8 mouse cellular contexts compared by ENCODE assay signal in the genomic region with DNA sequence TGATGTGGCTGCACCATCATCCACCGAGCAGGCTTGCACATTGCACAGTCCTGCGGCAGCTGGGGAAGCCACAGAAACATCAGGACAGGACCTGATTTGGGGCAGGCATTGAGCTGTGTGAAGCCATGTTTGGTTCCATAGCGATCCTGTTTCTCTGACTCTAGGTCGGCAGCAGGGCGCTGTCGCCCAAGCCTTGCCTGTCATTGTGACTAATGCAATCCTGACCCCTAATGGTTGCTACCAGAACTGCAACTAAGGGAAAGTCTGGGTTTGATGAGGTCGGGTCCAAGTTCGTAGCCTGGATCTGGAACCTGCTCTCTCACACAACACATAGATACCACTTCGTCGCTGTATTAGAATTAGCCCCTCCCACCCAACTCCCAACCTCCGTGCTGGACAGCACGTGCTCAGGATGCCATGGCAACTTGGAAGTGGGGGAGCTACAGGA. TPM values are rescaled to one million over a fixed set of nuclear protein-coding genes. Genes with fewer than 3 reads are reported as not detected.
DNase-seq lines count a peak whose midpoint lies in the region; ATAC-seq lines count a peak whose summit lies in the region.

No protein-coding gene starts in this region.

- no peaks in the 10 kb centered on the region for H3K9me3 ChIP-seq in intestine, embryonic 16.5 days (ENCODE audit: control insufficient read depth, low read length)
- H3K9me3 ChIP-seq in midbrain, embryonic 11.5 days (ENCODE audit: control insufficient read depth, low read length): no peaks in the 10 kb centered on the region

- no peak overlapping the region for H3K4me2 ChIP-seq in intestine, embryonic 16.5 days (ENCODE audit: low read depth, low read length)
- no peak overlapping the region for H3K4me2 ChIP-seq in midbrain, embryonic 11.5 days

- peak; percentile 73 for DNase-seq in urinary bladder, postnatal 25 days (ENCODE audit: low spot score)
- no peak for DNase-seq in urinary bladder, postnatal 10 days (ENCODE audit: low spot score)
- peak; percentile 74 for DNase-seq in embryo, embryonic 11.5 days (ENCODE audit: low read depth, low spot score)
- DNase-seq in left cerebral cortex, postnatal 25 days (ENCODE audit: low spot score in 2 of 2): peak; percentile 71 to 72
- peak; percentile 99 for DNase-seq in midbrain, embryonic 11.5 days (ENCODE audit: low spot score, missing footprints)
- DNase-seq in skeletal muscle tissue, adult 2 months (ENCODE audit: low read depth, low spot score): peak; percentile 69

- intact Hi-C loops in left cerebral cortex, postnatal 25 days (cut with DNase I): loop anchor here (1.0 to 2.0 kb wide), 3 partner anchors 21 to 60 kb away; a partner anchor contains a TSS

- H3K4me3 ChIP-seq in intestine, embryonic 16.5 days (ENCODE audit: low read length): no peak overlapping the region
- H3K4me3 ChIP-seq in midbrain, embryonic 11.5 days (ENCODE audit: low read depth, low read length): no peak overlapping the region

- 4% methylated on average over 12 of the region's 12 CpGs for WGBS in intestine, embryonic 16.5 days
- WGBS in midbrain, embryonic 11.5 days: 5% methylated on average over 12 of the region's 12 CpGs

- H3K36me3 ChIP-seq in intestine, embryonic 16.5 days (ENCODE audit: control insufficient read depth, insufficient read depth, low read length): no peaks in the 10 kb centered on the region
- H3K36me3 ChIP-seq in midbrain, embryonic 11.5 days (ENCODE audit: control insufficient read depth, insufficient read depth, low read length): no peaks in the 10 kb centered on the region

- no peaks in the 10 kb centered on the region for H3K4me1 ChIP-seq in intestine, embryonic 16.5 days (ENCODE audit: control insufficient read depth, insufficient read depth, low read length)
- H3K4me1 ChIP-seq in midbrain, embryonic 11.5 days (ENCODE audit: control insufficient read depth, insufficient read depth, low read length): no peaks in the 10 kb centered on the region

- ATAC-seq in granulocyte monocyte progenitor cell, adult 5-6 weeks (replicated peaks; ENCODE audit: poor library complexity, severe bottlenecking): peak; percentile 81
- ATAC-seq in intestine, embryonic 16.5 days: peak; percentile 63
- peak; percentile 57; the same call in 1 of the 2 replicates for ATAC-seq in midbrain, embryonic 11.5 days (ENCODE audit: low FRiP score)

- no peak overlapping the region for H3K9ac ChIP-seq in intestine, embryonic 16.5 days (ENCODE audit: low read depth, low read length)
- H3K9ac ChIP-seq in midbrain, embryonic 11.5 days (ENCODE audit: low read length): no peak overlapping the region

- H3K27me3 ChIP-seq in intestine, embryonic 16.5 days (replicated peaks; ENCODE audit: control insufficient read depth, insufficient read depth, low read length): peaks cover 9% of the 10 kb centered on the region
- no peaks in the 10 kb centered on the region; the same call in none of the 2 replicates for H3K27me3 ChIP-seq in midbrain, embryonic 11.5 days (ENCODE audit: control insufficient read depth, insufficient read depth, low read length)

- H3K27ac ChIP-seq in intestine, embryonic 16.5 days (ENCODE audit: low read length): no peak overlapping the region
- H3K27ac ChIP-seq in midbrain, embryonic 11.5 days (ENCODE audit: low read depth, low read length): no peak overlapping the region

RNA-seq across cellular contexts. Expression of a gene that starts 7.4 kb away (rescaled TPM):
- 1.8 and 9.6 TPM in 2 replicates for total RNA-seq in granulocyte monocyte progenitor cell, adult 5-6 weeks (2014; fragmentation: Nextera tagmentation)
- total RNA-seq in granulocyte monocyte progenitor cell, adult 5-6 weeks (2017): 0.57 and 1.0 TPM in 2 replicates
- 22.2 and 22.5 TPM in 2 replicates for polyA plus RNA-seq in intestine, embryonic 16.5 days (2015; fragmentation: Nextera tagmentation; extraction: Ambion mirVana)
- total RNA-seq in left cerebral cortex, postnatal 25 days (2021): 1 to 10 TPM; 7.4 to 10.0 TPM
- 5.4 and 6.9 TPM in 2 replicates for polyA plus RNA-seq in midbrain, embryonic 11.5 days (2014; fragmentation: Nextera tagmentation; extraction: Ambion mirVana)

RNA-seq across cellular contexts. Expression of a gene that starts 19.9 kb away (rescaled TPM):
- total RNA-seq in granulocyte monocyte progenitor cell, adult 5-6 weeks (2014; fragmentation: Nextera tagmentation): not detected in 2 replicates
- not detected in 2 replicates for total RNA-seq in granulocyte monocyte progenitor cell, adult 5-6 weeks (2017)
- 0.27 and 0.39 TPM in 2 replicates for polyA plus RNA-seq in intestine, embryonic 16.5 days (2015; fragmentation: Nextera tagmentation; extraction: Ambion mirVana)
- under 1 TPM; 0.60 to 0.73 TPM for total RNA-seq in left cerebral cortex, postnatal 25 days (2021)
- polyA plus RNA-seq in midbrain, embryonic 11.5 days (2014; fragmentation: Nextera tagmentation; extraction: Ambion mirVana): 0.51 and 0.71 TPM in 2 replicates

RNA-seq across cellular contexts. Expression of a gene that starts 21.7 kb away (rescaled TPM):
- total RNA-seq in granulocyte monocyte progenitor cell, adult 5-6 weeks (2014; fragmentation: Nextera tagmentation): not detected in 2 replicates
- not detected in 2 replicates for total RNA-seq in granulocyte monocyte progenitor cell, adult 5-6 weeks (2017)
- 1.4 and 1.6 TPM in 2 replicates for polyA plus RNA-seq in intestine, embryonic 16.5 days (2015; fragmentation: Nextera tagmentation; extraction: Ambion mirVana)
- total RNA-seq in left cerebral cortex, postnatal 25 days (2021): 1 to 10 TPM in 1 of 2 experiments, under 1 TPM in 1; 0.21 to 1.7 TPM
- polyA plus RNA-seq in midbrain, embryonic 11.5 days (2014; fragmentation: Nextera tagmentation; extraction: Ambion mirVana): 2.4 and 3.2 TPM in 2 replicates

RNA-seq across cellular contexts. Expression of a gene that starts 29.9 kb away (rescaled TPM):
- total RNA-seq in granulocyte monocyte progenitor cell, adult 5-6 weeks (2014; fragmentation: Nextera tagmentation): not detected in 2 replicates
- 0.10 TPM in 1 of 2 replicates, not detected in the other for total RNA-seq in granulocyte monocyte progenitor cell, adult 5-6 weeks (2017)
- 0.36 and 0.37 TPM in 2 replicates for polyA plus RNA-seq in intestine, embryonic 16.5 days (2015; fragmentation: Nextera tagmentation; extraction: Ambion mirVana)
- total RNA-seq in left cerebral cortex, postnatal 25 days (2021): not detected
- polyA plus RNA-seq in midbrain, embryonic 11.5 days (2014; fragmentation: Nextera tagmentation; extraction: Ambion mirVana): not detected in 2 replicates
